Mouse (Mus musculus): ENCODE results near the gene Rhbg.

Gene Rhbg

DNA sequence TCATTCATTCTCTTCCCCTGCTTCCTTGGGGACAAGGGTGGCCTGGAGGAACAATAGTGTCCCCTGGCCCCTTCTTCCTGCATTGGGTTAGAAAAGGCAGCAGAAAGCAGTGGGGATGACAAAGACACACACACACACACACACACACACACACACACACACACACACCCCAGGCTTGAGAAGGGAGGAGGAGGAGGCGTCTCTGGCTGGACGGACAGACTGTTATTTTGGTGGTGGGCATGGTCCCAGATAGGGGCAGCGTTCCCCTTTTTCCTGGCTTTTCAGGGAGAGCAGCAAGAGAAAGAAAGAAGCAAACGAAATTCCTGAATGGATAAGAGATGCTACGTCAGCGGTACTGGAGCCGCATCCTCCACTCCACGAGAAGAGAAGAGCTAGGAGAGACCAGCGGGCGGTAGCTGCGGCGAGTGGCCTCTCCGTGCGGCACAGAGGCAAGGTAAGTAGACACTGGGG is 47.6 kb downstream of the Rhbg start:
- DNase-seq: no peak

DNA sequence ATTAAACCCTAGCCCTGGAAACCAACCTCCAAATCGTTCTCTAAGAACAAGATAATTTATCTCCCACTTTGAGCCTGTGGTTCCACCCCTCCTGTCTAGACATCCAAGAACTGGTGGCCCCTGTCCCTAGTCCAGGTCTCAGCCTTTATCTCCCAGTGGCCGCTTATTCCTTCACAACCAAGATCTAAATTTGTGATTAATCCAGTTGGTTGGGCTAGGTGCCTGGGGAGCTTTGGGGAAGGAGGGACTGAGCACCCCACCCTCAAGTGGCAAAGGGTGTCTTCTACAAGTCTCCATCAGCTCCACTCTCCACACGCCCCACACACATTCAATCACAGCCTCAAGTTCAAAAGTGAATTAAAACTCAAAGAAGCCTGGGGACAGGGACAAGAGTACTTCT is 48.0 kb downstream of the Rhbg start:
- no peak for DNase-seq

DNA sequence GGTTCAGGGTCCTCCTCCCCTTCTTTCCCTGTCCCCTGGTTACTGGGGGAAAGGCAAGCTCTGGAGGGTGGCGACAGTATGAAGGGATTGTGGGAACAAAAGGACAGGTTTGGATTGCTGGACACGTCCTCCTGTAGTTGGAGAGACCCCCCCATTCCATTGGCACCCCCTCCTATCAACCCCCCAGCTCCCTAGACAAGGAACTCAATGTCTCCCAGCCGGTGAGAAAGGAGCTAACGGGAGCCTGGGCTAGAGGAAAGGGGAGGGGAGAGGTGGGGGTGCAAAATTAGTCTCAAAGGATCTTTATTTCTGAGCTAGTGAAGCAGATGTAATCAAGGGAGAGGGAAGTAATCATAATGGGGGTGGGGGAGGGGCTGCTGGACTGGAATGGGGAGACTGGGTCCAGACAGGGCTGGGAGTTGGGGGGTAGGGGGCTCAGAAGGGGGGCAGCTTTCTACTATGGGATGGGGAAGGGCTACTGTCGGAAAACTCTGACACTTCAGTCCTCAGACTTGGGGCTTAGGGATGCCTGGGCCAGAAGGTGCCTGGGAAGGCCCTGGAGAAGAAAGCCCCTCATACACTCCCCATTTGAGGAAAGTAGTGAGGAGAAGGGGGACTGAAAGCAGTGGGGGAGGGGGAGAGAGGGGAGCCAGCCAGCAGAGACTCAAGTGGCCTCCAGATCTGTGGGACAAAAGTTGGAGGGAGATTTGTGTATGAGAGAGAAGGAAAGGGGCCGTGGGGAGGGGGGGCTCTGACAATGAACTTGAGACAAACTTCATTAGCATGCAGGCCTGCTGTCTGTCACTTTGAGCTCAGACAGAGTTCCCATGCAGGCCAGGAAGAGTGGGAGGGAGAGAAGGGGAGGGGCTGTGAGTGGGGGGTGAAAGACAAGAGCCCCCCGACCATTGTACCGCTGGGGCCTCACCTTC is 48.7 kb downstream of the Rhbg start:
- DNase-seq: no peak

DNA sequence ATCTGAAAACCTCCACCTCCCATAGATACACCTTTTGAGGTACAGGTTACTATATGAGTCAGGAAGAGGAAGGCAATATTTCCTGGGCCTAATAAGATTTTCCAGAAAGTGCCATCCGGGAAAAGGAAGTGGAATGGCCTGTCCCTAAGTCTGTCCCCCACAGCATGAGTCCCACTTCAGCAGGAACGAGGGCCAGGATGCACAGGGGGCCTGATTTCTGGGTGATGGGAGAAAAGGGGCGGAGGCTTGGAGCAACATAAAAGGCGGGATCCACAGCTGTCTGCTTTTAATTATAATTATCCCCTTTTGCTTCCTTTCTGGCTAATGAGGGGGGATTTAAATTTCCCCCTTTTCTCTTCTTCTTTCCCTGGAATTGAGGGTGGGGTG is 49.3 kb downstream of the Rhbg start:
- no peak for DNase-seq

DNA sequence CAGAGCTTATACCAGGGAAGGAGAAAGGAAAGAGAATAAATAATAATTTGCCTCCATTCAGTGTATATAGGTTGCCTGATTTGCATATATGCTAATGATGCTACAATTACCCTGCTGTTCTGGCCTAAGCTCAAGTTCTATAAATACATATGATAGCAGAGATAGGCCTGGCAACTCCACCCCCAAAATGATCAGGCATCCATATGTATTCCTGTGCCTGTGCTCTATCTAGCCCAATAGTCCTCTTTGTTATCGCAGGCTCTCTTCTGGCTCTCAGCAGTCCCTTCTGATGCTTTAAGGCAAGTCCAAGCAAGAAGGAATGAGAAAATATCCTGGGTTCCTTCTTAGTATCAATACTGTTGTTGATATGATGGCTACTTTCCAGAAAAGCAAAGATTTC is 49.8 kb downstream of the Rhbg start:
- no peak for DNase-seq

DNA sequence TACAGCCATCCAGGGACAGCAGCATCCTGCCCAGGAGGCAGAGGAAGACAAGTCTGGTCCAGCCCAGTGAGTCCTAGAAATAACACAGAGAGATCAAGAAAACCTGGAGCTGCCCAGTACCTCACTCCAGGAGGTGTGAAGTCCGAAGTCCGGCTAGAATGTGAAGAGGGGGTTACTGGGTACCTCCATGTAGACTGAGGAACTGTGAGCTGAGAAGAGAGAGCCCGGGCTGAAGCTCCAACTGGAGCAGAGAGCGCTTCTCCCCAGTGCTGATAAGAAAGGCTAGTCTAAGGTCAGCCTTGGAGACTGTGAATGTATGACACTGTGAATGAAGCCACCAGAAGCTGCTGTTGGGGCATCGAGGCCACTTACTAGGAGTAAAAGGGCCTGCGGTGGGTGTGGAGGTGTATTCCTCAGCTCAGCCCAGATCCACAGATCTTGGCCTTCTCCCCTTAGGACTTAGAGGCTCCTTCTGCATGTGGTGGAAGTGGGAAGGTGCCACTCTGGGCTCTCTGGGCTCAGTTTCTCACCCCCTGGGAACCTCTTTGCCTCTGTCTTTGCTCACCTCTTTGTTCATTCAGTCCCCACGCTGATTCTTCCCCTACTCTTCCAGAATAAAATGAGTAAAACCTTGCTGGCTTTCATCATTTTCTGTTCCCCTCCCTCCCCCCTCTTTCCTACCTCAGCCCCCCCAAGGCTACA is 50.4 kb downstream of the Rhbg start:
- no peak for DNase-seq

DNA sequence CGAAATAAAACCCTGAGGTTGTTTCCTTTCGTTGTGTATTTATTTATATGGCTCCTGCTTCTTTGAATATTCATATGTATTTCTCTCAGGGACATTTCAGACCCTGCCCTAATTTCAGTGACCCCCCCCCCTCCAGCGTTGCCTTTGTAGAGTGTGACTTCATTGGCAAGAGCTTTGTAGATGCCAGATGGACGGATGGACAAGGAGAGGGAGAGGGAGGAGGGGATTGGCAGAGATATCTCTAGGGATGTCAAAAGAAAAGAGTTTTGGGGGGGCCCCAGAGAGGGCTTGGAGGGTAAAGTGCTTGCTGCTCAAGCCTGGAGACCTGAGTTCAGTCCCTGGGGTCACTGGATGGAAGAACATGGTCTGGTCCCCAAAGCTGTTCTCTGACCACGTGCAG is 51.1 kb downstream of the Rhbg start:
- DNase-seq: no peak

DNA sequence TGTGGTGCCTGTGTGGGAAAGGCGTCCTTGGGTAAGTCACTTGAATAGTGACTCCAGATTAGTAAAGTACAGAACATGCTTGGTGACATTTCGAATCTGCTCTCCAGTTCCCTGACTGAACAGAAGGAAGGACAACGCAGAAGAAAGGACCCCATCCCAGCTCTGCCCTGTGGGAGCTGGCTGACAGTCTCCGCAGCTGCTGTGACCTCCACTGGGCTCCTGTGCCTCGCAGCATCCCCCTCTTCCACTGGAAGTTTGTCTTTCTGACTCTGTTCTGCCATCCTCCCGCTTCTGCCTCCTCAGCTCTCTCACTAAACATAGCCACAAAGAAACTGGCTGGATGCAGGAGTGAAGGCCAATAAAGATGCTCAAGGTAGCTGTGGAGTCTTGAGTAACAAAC is 51.5 kb downstream of the Rhbg start:
- no peak for DNase-seq

DNA sequence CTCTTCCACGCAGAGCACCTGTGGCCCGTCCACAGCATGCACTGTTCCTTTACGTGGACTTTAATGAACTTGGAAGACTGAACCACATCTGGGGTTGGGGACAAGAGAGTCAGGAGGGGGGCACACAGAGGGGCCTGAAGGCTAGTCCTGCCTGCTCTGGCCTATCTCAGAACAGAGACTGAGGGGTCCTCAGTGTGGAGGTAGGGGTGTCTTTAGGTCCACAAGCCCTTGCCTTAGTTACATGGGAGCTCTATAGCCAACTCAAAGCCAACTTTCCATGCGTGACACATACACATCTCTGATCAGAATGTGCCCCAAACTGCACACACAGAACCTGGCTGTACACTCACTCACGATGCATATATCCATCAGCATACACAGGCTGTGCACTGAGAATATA is 52.9 kb downstream of the Rhbg start:
- no peak for DNase-seq

DNA sequence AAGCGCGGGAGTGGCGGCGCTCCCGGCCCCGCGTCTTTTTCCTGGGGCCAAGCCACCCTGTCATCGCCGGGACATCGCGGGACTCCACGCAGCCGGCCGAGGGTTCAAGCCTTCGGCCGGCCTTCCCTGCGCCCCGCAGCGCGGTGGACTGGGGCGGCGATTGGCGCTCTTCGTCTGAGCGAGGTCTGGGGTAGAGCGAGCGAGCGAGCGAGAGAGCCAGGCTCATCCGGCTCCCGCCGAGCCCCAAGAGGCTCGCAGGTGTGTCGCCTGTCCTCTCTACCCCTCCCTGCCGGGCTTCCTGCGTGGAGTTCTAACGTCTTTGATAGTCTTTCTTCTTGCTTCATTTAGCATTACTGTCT is 53.6 kb downstream of the Rhbg start:
- no peak for DNase-seq

DNA sequence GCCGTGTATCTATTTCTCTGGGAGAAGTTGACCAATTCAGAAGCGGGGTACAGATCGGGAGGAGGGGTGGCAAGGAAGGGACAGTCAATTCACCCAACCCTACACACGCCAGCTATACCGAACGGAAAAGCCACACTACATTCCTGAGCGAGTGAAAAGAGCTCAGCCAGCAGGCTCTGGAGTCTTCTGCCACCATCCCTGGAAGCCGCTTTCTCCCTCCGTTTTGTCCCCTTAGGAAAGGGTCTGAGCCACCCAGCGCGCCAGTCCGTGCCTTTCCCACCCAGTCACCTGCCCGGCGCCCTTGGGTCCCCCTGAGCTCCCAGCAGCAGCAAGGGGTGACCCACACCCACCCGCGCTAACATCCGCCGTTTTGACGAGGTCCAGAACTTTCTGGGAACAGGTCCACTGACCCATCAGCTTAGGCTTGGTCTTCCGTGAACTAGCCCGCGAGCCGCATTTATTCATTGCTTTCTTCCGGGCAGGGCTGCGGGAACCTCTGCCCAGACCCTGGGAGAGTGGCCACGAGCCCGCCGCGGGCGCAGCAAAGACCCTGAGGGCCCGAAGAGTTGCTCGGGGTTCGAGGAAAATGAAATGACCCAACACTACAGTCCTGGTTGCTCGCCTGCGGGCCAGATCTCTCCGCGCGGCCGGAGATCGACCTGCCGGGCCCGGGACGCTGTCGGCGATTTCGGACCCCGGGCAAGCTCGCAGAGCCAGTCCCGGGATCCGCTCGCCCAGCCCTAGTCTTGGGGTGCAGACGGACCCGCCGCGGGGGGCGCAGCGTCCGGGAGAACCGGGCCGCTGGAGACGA is 54.1 kb downstream of the Rhbg start:
- no peak for DNase-seq

DNA sequence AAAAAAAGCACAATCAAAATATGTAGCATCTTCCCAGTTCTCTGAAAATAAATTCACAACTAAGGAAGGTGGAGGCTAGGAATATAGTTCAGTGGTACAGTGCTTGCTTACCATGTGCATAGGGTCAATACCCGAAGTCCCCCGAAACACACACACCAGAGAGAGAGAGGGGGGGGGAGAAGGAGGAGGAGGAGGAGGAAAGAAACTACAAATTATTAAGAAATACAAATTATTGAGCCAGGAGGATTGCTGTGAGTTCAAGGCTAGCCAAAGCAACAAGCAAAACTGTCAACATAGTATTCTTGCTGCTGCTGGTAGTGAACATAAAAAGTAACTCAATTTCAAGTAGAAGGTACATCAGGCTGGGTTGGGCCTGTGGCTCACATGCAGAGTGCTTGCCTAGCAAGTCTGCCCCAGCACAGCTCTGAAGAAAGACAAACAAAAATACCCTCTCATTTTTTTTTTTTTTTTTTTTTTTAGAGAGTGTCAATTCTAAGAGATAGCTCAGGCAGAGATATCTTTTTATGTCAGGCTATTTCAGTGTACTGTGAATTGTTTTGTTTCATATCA is 54.9 kb downstream of the Rhbg start:
- no peak for DNase-seq

DNA sequence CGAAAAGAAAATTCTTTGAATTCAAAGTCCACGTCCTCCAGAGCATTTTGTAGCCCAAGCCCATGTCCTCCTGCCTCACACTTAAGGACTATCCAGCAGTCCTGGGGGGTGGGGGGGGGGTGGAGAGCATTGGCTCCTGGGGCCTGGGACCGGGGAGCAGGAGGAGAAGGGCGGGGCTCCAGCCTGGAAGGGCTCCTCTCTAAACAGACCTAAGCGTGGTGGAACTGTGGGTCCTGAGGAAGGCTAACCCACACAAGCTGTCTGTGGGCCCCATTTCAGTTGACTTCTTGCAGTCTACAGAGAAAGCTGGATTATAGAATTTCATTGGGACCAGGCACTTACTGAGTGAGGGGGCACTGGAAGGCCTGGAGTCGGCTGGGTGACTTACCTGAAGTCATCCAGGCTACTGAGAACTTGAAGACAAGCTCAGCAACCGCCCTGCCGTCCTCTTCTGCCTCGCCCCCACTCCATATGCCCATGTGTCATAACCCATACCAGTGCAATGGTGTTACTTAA is 55.9 kb downstream of the Rhbg start:
- no peak for DNase-seq

DNA sequence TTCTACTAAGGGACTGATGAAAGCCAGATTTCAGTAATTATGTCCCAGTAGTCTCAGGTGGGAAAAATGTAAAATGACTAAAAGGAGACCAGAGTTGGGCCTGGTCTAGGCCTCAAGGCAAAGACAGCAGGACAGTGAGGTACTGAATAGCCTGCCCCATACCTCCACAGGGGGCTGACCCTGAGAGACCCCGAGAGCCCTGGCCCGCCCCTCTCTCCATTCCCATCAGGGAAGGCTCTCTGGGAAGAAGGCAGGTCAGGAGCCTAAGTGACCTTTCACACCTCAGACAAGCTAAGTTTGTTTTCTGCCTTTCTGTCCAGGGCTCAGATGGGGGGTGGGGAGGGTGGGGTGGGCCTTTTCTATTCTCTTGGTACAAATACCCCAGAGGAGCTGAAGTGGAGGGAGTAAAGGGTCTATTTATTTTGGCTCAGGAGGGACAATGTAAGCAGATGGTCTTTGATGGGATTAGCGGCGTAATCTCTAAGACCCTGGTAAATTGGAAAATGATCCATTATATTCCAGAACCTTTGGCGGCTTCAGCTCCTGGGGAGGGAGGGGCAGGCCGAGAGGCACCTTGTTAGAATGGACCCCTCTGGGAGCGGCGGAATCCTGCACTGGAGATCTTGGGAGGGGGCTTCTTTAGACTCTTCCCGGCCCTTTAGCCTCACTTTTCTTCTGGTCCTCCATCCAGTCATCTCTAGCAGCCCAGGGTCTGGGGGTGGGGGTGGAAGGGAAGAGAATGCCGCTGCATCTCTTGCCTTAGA is 56.6 kb downstream of the Rhbg start:
- no peak for DNase-seq
